Mouse (Mus musculus) heart, embryonic 14.5 days (tissue): ENCODE results near the gene Gm10778. TPM values are rescaled to one million over a fixed set of nuclear protein-coding genes. Genes with fewer than 3 reads are reported as not detected.

ENCODE experiments used
- ATAC-seq: fragments of 200-750 bp; cut with Nextera tagmentation; 2 replicates; pipeline ENCODE4 v1.8.0; 2017; ENCODE audit warnings: low read depth, moderate TSS enrichment; ENCODE audit not compliant: insufficient number of reproducible peaks, insufficient read depth, low FRiP score
- H3K27ac ChIP-seq, 2 experiments: fragments of 200-500 bp in 1 of 2; fragments of 300-500 bp in 1 of 2; sonication (generic) in 1 of 2; replicated peaks in 1 of 2; 2 replicates each; pipeline ENCODE4 v1.5.1; 2012 to 2014; ENCODE audit warnings: low read depth in 2 of 2, low read length in 2 of 2, control low read depth in 1 of 2, mild to moderate bottlenecking in 1 of 2, mixed read lengths in 1 of 2; ENCODE audit not compliant: control insufficient read depth in 1 of 2, insufficient read depth in 1 of 2
- H3K27me3 ChIP-seq: fragments of 300-500 bp; sonication (generic); 2 replicates; pipeline ENCODE4 v1.6.1; 2014; ENCODE audit warnings: mild to moderate bottlenecking, low read length, control low read depth; ENCODE audit not compliant: control insufficient read depth, insufficient read depth
- H3K36me3 ChIP-seq: fragments of 300-500 bp; sonication (generic); 2 replicates; pipeline ENCODE4 v1.6.1; 2014; ENCODE audit warnings: mild to moderate bottlenecking, control low read depth, low read length, mixed read lengths; ENCODE audit not compliant: control insufficient read depth, insufficient read depth
- H3K4me1 ChIP-seq, 2 experiments: fragments of 200-500 bp in 1 of 2; fragments of 300-500 bp in 1 of 2; sonication (generic) in 1 of 2; 2 replicates each; pipeline ENCODE4 v1.6.1; 2012 to 2014; ENCODE audit warnings: low read length in 2 of 2, control low read depth in 1 of 2, mixed read lengths in 1 of 2; ENCODE audit not compliant: control insufficient read depth in 2 of 2, insufficient read depth in 2 of 2
- H3K4me2 ChIP-seq: fragments of 300-500 bp; sonication (generic); 2 replicates; pipeline ENCODE4 v1.6.1; 2014; ENCODE audit warnings: mild to moderate bottlenecking, low read length
- H3K4me3 ChIP-seq, 2 experiments: fragments of 200-500 bp in 1 of 2; fragments of 300-500 bp in 1 of 2; sonication (generic) in 1 of 2; 2 replicates each; pipeline ENCODE4 v1.5.1; 2012 to 2014; ENCODE audit warnings: low read length in 2 of 2, mild to moderate bottlenecking in 2 of 2, control low read depth in 1 of 2, low read depth in 1 of 2, moderate library complexity in 1 of 2; ENCODE audit not compliant: control insufficient read depth in 1 of 2, insufficient read depth in 1 of 2
- H3K9ac ChIP-seq: fragments of 300-500 bp; sonication (generic); 2 replicates; pipeline ENCODE4 v1.6.1; 2014; ENCODE audit warnings: mild to moderate bottlenecking, low read length
- H3K9me3 ChIP-seq: fragments of 300-500 bp; sonication (generic); 2 replicates; pipeline ENCODE4 v1.6.1; 2016; ENCODE audit warnings: low read length, control low read depth; ENCODE audit not compliant: control insufficient read depth
- WGBS: fragments of 180-500 bp; shearing (Covaris S2); extraction: QIAGEN DNeasy Blood & Tissue Kit; methylation state at CpG from one replicate; pipeline ENCODE4 v1.1.7; 2014; 5-methylcytosine and 5-hydroxymethylcytosine counted together
- polyA plus RNA-seq: library from polyadenylated mRNA; unstranded; fragments of >200 nt; fragmentation: Nextera tagmentation; extraction: Ambion mirVana; gene quantifications from 2 replicates; pipeline ENCODE4 v1.2.1, GENCODE M21; 2014

The Gm10778 gene
- polyA plus RNA-seq, 1 experiment from 2014 or later = 3.3 TPM

DNA sequence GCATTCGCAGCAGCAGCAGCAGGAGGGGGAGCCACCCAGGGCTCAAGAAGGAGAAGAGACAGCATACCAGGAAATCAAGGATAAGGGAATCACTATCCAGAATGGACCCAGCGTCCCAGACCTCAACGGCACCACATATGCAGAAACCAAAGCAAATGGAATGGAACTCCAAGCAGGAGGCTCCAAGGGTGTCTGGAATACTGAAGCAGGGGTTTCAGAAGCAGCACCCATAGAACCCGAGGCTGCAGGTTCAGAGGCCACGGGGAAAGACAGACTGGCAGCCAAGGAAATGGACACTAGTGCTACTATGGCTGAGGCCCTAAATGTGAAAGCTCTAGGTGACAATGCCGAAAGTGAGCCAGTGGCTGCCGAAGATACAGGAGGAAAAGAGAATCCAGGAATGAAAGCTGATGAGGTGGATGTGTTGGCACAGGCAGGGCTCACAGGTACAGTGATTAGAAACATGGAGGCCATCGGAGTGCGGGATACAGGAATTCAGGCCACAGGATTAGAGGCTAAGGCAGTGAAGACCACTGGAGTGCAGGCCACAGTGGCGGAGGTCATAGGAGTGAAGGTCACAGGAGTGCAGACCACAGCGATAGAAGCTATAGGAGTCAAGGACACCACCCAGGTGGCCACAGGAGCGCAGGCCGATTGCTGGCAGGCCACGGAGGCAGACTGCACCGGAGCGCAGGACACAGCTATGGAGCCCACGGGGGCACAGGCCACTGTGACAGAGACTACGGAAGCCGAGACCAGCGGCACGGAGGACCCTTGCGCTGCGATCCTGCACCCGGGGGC lies 6.0 kb upstream of the Gm10778 start:
- Histone ChIP-seq H3K4me2 (peak overlapping the region; percentile 87), H3K9me3 (no peaks in the 10 kb centered on the region), H3K27me3 (no peaks in the 10 kb centered on the region), H3K4me1 (peaks cover 8 to 18% of the 10 kb centered on the region in 2 experiments), H3K4me3 (peak overlapping the region; percentile 73 to 81), H3K36me3 (no peaks in the 10 kb centered on the region), H3K9ac (peak overlapping the region; percentile 98), H3K27ac (peak overlapping the region; percentile 91 to 98)
- 22% methylated on average over 23 of the region's 24 CpGs for WGBS
- ATAC-seq = peak; percentile 53

DNA sequence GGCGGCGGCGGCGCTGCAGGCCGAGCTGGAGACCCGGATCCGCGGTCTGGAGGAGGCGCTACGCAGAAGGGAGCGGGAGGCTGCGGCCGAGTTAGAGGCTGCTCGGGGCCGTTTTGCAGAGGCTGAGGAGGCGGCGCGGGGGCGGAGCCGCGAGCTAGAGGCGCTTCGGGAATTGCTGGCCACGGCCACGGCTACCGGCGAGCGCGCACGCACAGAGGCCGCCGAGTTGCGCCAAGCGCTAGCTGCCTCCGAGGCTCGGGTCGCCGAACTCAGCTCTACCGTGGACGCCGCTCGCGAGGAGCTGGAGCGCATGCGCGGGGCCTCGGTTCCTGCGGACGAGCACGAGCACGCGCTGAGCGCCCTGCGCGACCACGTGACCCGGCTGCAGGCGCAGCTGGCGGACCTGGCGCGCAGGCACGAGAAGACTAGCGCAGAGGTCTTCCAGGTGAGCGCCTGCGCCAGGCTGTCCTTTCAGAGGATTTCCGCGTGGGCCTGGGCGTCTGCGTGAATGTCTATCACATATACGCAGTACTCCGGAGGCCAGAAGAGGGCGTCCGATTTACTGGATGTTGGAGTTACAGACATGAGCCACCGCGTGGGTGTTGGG lies 5.3 kb upstream of the Gm10778 start:
- Histone ChIP-seq H3K27ac (peak overlapping the region; percentile 91 to 98), H3K4me3 (peak overlapping the region; percentile 73 to 81), H3K4me1 (peaks cover 8 to 18% of the 10 kb centered on the region in 2 experiments), H3K27me3 (no peaks in the 10 kb centered on the region), H3K9ac (peak overlapping the region; percentile 98), H3K36me3 (no peaks in the 10 kb centered on the region), H3K4me2 (peak overlapping the region; percentile 87), H3K9me3 (no peaks in the 10 kb centered on the region)
- peak; percentile 85 for ATAC-seq
- under 1% methylated on average over 67 of the region's 75 CpGs for WGBS

DNA sequence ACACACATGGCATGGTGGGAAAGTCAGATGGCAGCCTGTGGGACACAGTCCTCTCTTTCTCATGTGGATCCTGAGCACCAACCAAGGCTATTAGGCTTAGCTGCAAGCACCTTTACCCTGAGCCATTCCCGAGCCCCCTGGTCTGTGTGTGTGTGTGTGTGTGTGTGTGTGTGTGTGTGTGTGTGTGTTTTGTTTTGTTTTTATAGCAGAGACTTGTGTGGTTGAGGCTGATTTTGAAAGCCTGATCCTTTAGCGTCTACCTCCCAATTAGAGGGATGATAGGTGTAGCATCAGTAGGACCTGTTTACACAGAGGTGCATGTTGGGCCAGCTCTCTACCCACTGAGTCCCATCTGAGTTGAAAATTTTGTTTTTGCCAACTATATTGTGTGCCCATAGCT lies 4.7 kb upstream of the Gm10778 start:
- H3K27ac ChIP-seq = peak overlapping the region; percentile 91 to 98; a peak in 3 of 4 replicates
- H3K4me3 ChIP-seq = peak overlapping the region; percentile 73 to 81
- no peaks in the 10 kb centered on the region for H3K36me3 ChIP-seq
- peak overlapping the region; percentile 98 for H3K9ac ChIP-seq
- 68% methylated on average over 2 of the region's 2 CpGs for WGBS
- H3K27me3 ChIP-seq = no peaks in the 10 kb centered on the region
- H3K4me2 ChIP-seq = peak overlapping the region; percentile 87
- H3K9me3 ChIP-seq = no peaks in the 10 kb centered on the region
- H3K4me1 ChIP-seq = peaks cover 8 to 18% of the 10 kb centered on the region in 2 experiments
- ATAC-seq = no peak

DNA sequence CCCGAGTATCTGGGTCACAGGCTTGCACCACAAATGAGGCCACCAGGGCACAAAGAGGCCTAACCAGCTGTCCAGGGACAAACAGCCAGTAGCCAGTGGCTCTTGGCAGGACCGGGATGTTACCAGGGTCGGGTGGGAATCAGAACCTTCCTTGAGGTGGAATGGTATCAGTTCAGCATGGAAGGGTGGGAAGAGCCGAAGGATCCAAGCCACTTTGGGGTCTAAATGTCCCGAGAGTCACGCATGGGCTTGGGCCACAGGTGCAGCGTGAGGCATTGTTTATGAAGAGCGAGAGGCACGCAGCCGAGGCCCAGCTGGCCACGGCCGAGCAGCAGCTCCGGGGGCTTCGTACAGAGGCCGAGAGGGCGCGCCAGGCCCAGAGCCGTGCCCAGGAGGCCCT lies 4.1 kb upstream of the Gm10778 start:
- Histone ChIP-seq H3K4me2 (no peak overlapping the region), H3K9me3 (no peaks in the 10 kb centered on the region), H3K9ac (no peak overlapping the region), H3K4me3 (no peak overlapping the region), H3K27me3 (no peaks in the 10 kb centered on the region), H3K27ac (no peak overlapping the region), H3K36me3 (no peaks in the 10 kb centered on the region), H3K4me1 (peaks cover 8 to 18% of the 10 kb centered on the region in 2 experiments)
- no peak for ATAC-seq
- WGBS = 91% methylated on average over 18 of the region's 18 CpGs

DNA sequence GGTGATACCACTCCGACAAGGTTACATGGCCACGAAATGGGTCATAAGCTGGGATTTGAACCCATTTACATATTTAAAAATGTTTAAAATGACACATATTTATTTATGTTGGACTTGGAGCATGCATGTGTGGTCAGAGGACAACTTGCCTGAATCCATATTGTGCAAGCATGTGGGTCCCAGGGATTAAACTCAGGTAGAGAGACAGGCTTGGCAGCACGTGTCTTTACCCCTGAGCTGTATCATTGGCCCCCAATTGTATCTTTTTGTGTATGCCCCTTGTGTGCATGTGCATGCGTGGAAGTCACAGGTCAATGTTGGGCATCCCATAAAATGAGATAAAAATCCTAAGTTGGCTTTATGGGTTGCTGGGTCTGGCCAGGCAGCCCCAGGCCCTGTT lies 3.5 kb upstream of the Gm10778 start:
- Histone ChIP-seq H3K4me1 (peaks cover 8 to 18% of the 10 kb centered on the region in 2 experiments), H3K27ac (no peak overlapping the region), H3K9me3 (no peaks in the 10 kb centered on the region), H3K4me2 (no peak overlapping the region), H3K27me3 (no peaks in the 10 kb centered on the region), H3K36me3 (no peaks in the 10 kb centered on the region; the same call in 1 of the 2 replicates), H3K4me3 (no peak overlapping the region), H3K9ac (no peak overlapping the region)
- 93% methylated on average over 4 of the region's 4 CpGs for WGBS
- no peak for ATAC-seq

DNA sequence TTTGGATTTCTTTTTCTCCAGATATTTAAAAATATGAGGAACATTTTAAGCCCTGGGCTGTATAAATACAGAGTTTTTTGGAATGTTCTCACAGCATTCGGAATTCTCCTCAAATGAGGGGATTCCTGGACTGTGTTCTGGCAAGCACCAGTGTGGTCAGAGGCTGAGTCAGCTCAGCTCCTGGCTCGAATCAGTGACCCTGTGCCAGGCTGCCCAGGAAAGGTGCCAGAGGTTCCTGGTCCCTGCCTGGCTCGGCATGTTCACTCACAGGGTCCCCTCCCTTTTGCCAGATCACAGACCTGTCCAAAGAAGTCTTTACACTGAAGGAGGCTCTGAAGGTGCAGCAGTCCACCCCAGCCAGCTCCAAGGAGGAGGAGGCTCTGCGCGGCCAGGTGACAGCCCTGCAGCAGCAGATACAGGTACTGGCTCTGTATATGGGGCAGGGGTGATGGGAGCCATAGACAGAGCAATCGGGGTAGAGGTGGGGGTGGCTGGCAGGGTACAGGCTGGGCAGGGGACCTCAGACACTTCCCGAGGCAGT lies 2.8 kb upstream of the Gm10778 start:
- Histone ChIP-seq H3K4me3 (no peak overlapping the region), H3K36me3 (no peaks in the 10 kb centered on the region; the same call in 1 of the 2 replicates), H3K27me3 (no peaks in the 10 kb centered on the region), H3K9me3 (no peaks in the 10 kb centered on the region), H3K9ac (no peak overlapping the region), H3K4me2 (no peak overlapping the region), H3K27ac (no peak overlapping the region), H3K4me1 (peaks cover 8 to 18% of the 10 kb centered on the region in 2 experiments)
- WGBS = 72% methylated on average over 7 of the region's 7 CpGs
- ATAC-seq = no peak

DNA sequence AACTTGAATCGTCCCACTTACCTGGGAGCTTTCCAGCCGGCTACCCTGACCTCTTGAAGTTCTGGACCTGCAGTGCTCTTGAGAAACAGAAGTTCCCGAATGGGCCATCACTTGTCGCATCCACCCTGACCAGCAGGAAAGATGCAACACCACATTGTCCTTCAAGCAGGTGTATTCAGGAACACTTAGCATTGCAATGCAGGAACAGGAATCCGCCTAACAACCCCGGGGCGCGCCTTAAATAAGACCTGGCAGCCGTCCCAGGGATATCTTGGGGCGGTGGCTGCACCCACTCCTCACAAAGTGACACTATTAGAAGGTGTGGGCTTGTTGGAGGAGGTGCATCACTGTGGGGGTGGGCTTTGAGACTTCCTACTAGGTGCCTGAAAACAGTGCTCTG lies 6.3 kb downstream of the Gm10778 start:
- 93% methylated on average over 10 of the region's 10 CpGs for WGBS
- Histone ChIP-seq H3K4me1 (no peaks in the 10 kb centered on the region), H3K27ac (no peak overlapping the region), H3K36me3 (peaks cover 14% of the 10 kb centered on the region), H3K9me3 (peaks cover 25% of the 10 kb centered on the region), H3K9ac (no peak overlapping the region), H3K27me3 (no peaks in the 10 kb centered on the region), H3K4me3 (no peak overlapping the region), H3K4me2 (no peak overlapping the region)
- no peak for ATAC-seq
